Mouse (Mus musculus): Measurements from ENCODE around the gene Tarsl2. TPM values are rescaled to one million over a fixed set of nuclear protein-coding genes. Genes with fewer than 3 reads are reported as not detected.

Gene Tarsl2
- polyA plus RNA-seq, 1 experiment, result 2.1 TPM

- DNase-seq (ENCODE audit: low read depth), result no peak
Observed at GRCm38 (mm10) chr7:65735261-65735660, 90.6 kb downstream of the Tarsl2 start.

- peak; percentile 19 for DNase-seq (ENCODE audit: low read depth)
Observed at GRCm38 (mm10) chr7:65737286-65738040, 92.8 kb downstream of the Tarsl2 start.

Other genes with a start within 250 kb of the Tarsl2 start
- 24.1 and 24.5 TPM in 2 replicates for gene Tjp1, start 117.1 kb upstream of the Tarsl2 start, polyA plus RNA-seq (2012; rRNA removed)
- gene Tm2d3, start 46.3 kb downstream of the Tarsl2 start, polyA plus RNA-seq (2012; rRNA removed), result 145 and 179 TPM in 2 replicates
- 14.0 and 16.9 TPM in 2 replicates for gene Pcsk6, start 216.8 kb downstream of the Tarsl2 start, polyA plus RNA-seq (2012; rRNA removed)